Mouse (Mus musculus) G1E (cell line): Measurements from ENCODE around the gene Sema5a. TPM values are rescaled to one million over a fixed set of nuclear protein-coding genes. Genes with fewer than 3 reads are reported as not detected.

ENCODE experiments used
- ATAC-seq: 2 replicates; pipeline ENCODE4 v1.8.0; 2016; ENCODE audit warnings: mild to moderate bottlenecking; ENCODE audit not compliant: insufficient number of reproducible peaks, poor library complexity, low FRiP score, severe bottlenecking; ENCODE audit errors: extremely low read depth
- DNase-seq: peaks from one replicate; pipeline ENCODE4 v3.0.0; 2012; ENCODE audit warnings: low spot score
- H3K27me3 ChIP-seq: 2 replicates; pipeline ENCODE4 v1.6.1; 2012; ENCODE audit warnings: mild to moderate bottlenecking, low read length, inconsistent platforms; ENCODE audit not compliant: insufficient read depth
- H3K36me3 ChIP-seq: replicated peaks from 2 replicates; pipeline ENCODE3; 2012; ENCODE audit warnings: mild to moderate bottlenecking, inconsistent platforms
- H3K4me1 ChIP-seq: 2 replicates; pipeline ENCODE4 v1.6.1; 2012; ENCODE audit warnings: low read depth, low read length, inconsistent platforms, mixed read lengths; ENCODE audit not compliant: insufficient read depth
- H3K4me3 ChIP-seq: 2 replicates; pipeline ENCODE4 v1.5.1; 2012; ENCODE audit warnings: low read depth, mild to moderate bottlenecking, inconsistent platforms, low read length, moderate library complexity, mixed read lengths
- H3K9me3 ChIP-seq: replicated peaks from 2 replicates; pipeline ENCODE4 v1.6.1; 2012; ENCODE audit warnings: inconsistent platforms
- CTCF ChIP-seq: IDR thresholded peaks from 2 replicates; pipeline ENCODE4 v1.5.1; 2012; ENCODE audit warnings: low read depth, low read length, inconsistent platforms, mixed read lengths
- GATA1 ChIP-seq: IDR thresholded peaks from 2 replicates; pipeline ENCODE4 v1.6.1; 2012; ENCODE audit warnings: borderline replicate concordance, low read length, inconsistent platforms, mixed read lengths
- GATA2 ChIP-seq: IDR thresholded peaks from 2 replicates; pipeline ENCODE4 v1.6.1; 2012; ENCODE audit warnings: low read depth, low read length, inconsistent platforms, borderline replicate concordance
- POLR2AphosphoS5 ChIP-seq: IDR thresholded peaks from 2 replicates; pipeline ENCODE4 v1.6.1; 2012; ENCODE audit warnings: low read depth, low read length, inconsistent platforms; ENCODE audit not compliant: insufficient replicate concordance
- TAL1 ChIP-seq: conservative IDR thresholded peaks from 2 replicates; pipeline ENCODE4 v1.6.1; 2012; ENCODE audit warnings: low read depth, low read length, inconsistent platforms, mixed read lengths
- polyA plus RNA-seq: library from polyadenylated mRNA; stranded (reverse); fragments of >175 nt; gene quantifications from 2 replicates; pipeline ENCODE4 v1.2.3, GENCODE M21; 2012
- total RNA-seq, 2 experiments: library from RNA; stranded (forward) in 1 of 2; stranded (reverse) in 1 of 2; fragments of 200-1000 nt in 1 of 2; fragments of >200 nt in 1 of 2; fragmentation: Nextera tagmentation in 1 of 2; gene quantifications; 2 replicates each; pipeline ENCODE4 v1.2.3; 2014 to 2017

The Sema5a gene
- total and polyA plus RNA-seq, 3 experiments: 0.33 TPM; not detected in 2

DNA sequence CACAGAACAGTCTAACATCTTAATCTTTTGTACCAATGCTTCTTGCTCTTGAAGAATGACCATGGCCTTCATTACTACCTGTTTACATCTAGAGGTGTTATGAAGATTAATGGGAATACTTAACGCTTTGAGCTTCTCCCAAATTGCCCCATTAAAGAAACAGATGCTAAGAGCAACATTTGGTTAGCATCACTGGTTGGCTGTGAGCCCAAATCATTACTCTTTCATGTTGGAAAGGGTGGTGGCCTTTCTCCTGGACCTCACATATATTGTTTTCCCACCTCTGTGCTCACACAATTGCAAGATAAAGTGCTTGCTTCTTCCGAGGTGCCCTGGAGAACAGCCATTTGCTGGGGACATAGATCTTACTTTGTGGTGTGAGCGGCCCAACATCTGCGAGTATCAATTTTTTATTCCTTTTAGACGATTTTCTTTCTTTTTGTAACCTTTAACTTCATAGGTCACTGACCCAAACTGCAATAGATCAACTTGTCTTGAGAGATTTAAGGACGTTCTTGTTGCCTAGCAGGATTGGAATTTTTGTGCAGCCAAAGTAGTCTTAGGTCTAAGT, 227.0 kb downstream of the Sema5a start:
- Histone ChIP-seq H3K4me1 (no peaks in the 10 kb centered on the region), H3K36me3 (no peaks in the 10 kb centered on the region), H3K9me3 (no peaks in the 10 kb centered on the region), H3K4me3 (no peak overlapping the region), H3K27me3 (no peaks in the 10 kb centered on the region)
- DNase-seq: no peak
- no peak for TF ChIP-seq GATA2
- no peak for TF ChIP-seq POLR2AphosphoS5
- TF ChIP-seq GATA1: no peak
- TF ChIP-seq CTCF: no peak
- TF ChIP-seq TAL1: no peak
- ATAC-seq: no peak

DNA sequence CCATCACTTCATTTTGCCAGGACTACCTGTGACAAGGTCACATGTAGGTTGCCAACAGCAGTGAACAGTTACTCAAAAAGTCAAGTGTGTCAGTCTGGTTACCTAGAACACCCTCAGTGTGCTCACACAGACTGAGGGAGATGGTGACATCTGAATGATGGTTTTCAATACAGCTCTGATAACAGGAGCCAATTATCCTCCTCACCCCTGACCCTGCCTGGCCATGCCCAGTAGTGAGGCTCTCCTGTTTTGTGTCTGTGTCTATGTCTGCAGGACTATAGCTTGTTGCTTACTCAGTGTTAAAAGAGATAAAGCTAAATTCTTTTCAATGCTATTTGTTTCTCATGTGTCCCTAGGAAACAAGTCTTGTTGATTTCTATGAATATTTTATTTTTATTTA, 236.1 kb downstream of the Sema5a start:
- TF ChIP-seq GATA1 (no peak), TAL1 (no peak)
- H3K4me1 ChIP-seq: no peaks in the 10 kb centered on the region
- ATAC-seq: no peak

GRCm38 (mm10) chr15:32485064-32485964, 240.7 kb downstream of the Sema5a start:
- DNase-seq (no peak), ATAC-seq (no peak)
- H3K27me3 ChIP-seq: no peaks in the 10 kb centered on the region
- H3K9me3 ChIP-seq: no peaks in the 10 kb centered on the region
- H3K4me1 ChIP-seq: no peaks in the 10 kb centered on the region
- H3K36me3 ChIP-seq: no peaks in the 10 kb centered on the region
- no peak for TF ChIP-seq TAL1
- TF ChIP-seq GATA2: no peak
- no peak for TF ChIP-seq CTCF
- TF ChIP-seq GATA1: no peak
- no peak for TF ChIP-seq POLR2AphosphoS5
- H3K4me3 ChIP-seq: no peak overlapping the region

More for the DNA sequence above, 236.1 kb downstream of the Sema5a start:
- no peak overlapping the region for H3K4me3 ChIP-seq
- H3K9me3 ChIP-seq: no peaks in the 10 kb centered on the region
- no peaks in the 10 kb centered on the region for H3K27me3 ChIP-seq
- DNase-seq: no peak
- H3K36me3 ChIP-seq: no peaks in the 10 kb centered on the region

- Histone ChIP-seq H3K4me3 (no peak overlapping the region), H3K9me3 (no peaks in the 10 kb centered on the region), H3K36me3 (no peaks in the 10 kb centered on the region), H3K4me1 (no peaks in the 10 kb centered on the region), H3K27me3 (no peaks in the 10 kb centered on the region)
- no peak for TF ChIP-seq GATA2
- TF ChIP-seq POLR2AphosphoS5: no peak
- TF ChIP-seq GATA1: no peak
- TF ChIP-seq TAL1: no peak
- TF ChIP-seq CTCF: no peak
- no peak for ATAC-seq
- DNase-seq: no peak
Observed at GRCm38 (mm10) chr15:32487968-32488367, 243.4 kb downstream of the Sema5a start.

- Histone ChIP-seq H3K36me3 (no peaks in the 10 kb centered on the region), H3K4me3 (no peak overlapping the region), H3K4me1 (no peaks in the 10 kb centered on the region), H3K9me3 (no peaks in the 10 kb centered on the region), H3K27me3 (no peaks in the 10 kb centered on the region)
- ATAC-seq: no peak
- TF ChIP-seq TAL1 (no peak), CTCF (no peak), GATA2 (no peak), POLR2AphosphoS5 (no peak), GATA1 (no peak)
- DNase-seq: no peak
Observed at GRCm38 (mm10) chr15:32494219-32494618, 249.6 kb downstream of the Sema5a start.

- Histone ChIP-seq H3K4me1 (no peaks in the 10 kb centered on the region), H3K27me3 (no peaks in the 10 kb centered on the region), H3K36me3 (no peaks in the 10 kb centered on the region), H3K4me3 (no peak overlapping the region), H3K9me3 (no peaks in the 10 kb centered on the region)
- no peak for TF ChIP-seq GATA1
- TF ChIP-seq CTCF: no peak
- TF ChIP-seq TAL1: no peak
- no peak for TF ChIP-seq POLR2AphosphoS5
- TF ChIP-seq GATA2: no peak
- DNase-seq: no peak
- ATAC-seq: no peak
Observed at GRCm38 (mm10) chr15:32494899-32495298, 250.3 kb downstream of the Sema5a start.
